Mouse (Mus musculus): ENCODE data around the gene Ctnnd1.

DNA sequence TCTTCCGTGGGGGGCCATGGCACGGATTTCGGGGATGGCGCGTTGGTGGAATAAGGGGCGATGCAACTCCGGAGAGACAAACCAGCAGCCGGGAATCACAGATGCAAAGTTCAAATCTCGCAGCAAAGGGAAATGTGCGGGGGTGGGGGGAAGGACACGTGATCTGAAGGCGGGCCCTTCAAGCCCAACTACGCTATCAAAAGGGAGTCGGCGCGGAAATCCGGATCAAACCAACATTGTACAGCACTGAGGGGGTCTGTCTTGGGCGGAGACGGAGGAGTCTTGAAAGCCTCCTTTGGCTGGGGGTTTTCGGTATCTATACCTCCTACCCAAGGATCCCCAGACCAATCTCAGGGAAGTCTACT, 20.0 kb upstream of the Ctnnd1 start, which contains the start of gene Selenoh:
- no peak for TF ChIP-seq CTCF (IDR thresholded peaks at IDR 0.05; ENCODE audit: control insufficient read depth, insufficient read depth, insufficient read length)
- TF ChIP-seq MAX (IDR thresholded peaks at IDR 0.05) = no peak

Measured in C2C12 (cell line).